Mouse (Mus musculus): ENCODE measurements at regions not wholly inside any gene's neighbourhood (a gene's known extent, or its start where the extent isn't known, plus 50 kb on each side); places are given as distances from the start of the nearest gene placed in this dataset.

GRCm38 (mm10) chr9:8443315-8443714, 100.6 kb upstream of the Trpc6 start:
- H3K4me1 ChIP-seq (ENCODE audit: insufficient read depth, low read length) = no peaks in the 10 kb centered on the region
- no peaks in the 10 kb centered on the region for H3K9me3 ChIP-seq (ENCODE audit: low read length)
- no peaks in the 10 kb centered on the region for H3K27me3 ChIP-seq (ENCODE audit: insufficient read depth, low read length)
- no peak overlapping the region for H3K9ac ChIP-seq (replicated peaks; ENCODE audit: low read length)
- H3K36me3 ChIP-seq (ENCODE audit: insufficient read depth, low read length) = no peaks in the 10 kb centered on the region
- ATAC-seq (ENCODE audit: low FRiP score, low TSS enrichment) = no peak
- no peak overlapping the region for H3K4me3 ChIP-seq (ENCODE audit: low read length)
- WGBS = 82% methylated on average over 2 of the region's 2 CpGs
- H3K27ac ChIP-seq (ENCODE audit: low read length) = no peak overlapping the region
- no peak overlapping the region for H3K4me2 ChIP-seq (replicated peaks; ENCODE audit: low read depth, low read length)

- no peaks in the 10 kb centered on the region for H3K27me3 ChIP-seq (ENCODE audit: insufficient read depth, low read length)
- H3K4me2 ChIP-seq (replicated peaks; ENCODE audit: low read depth, low read length) = no peak overlapping the region
- H3K4me3 ChIP-seq (ENCODE audit: low read length) = no peak overlapping the region
- no peaks in the 10 kb centered on the region for H3K4me1 ChIP-seq (ENCODE audit: insufficient read depth, low read length)
- no peaks in the 10 kb centered on the region for H3K36me3 ChIP-seq (ENCODE audit: insufficient read depth, low read length)
- no peak for ATAC-seq (ENCODE audit: low FRiP score, low TSS enrichment)
- H3K9me3 ChIP-seq (ENCODE audit: low read length) = no peaks in the 10 kb centered on the region
- H3K9ac ChIP-seq (replicated peaks; ENCODE audit: low read length) = no peak overlapping the region
- H3K27ac ChIP-seq (ENCODE audit: low read length) = no peak overlapping the region
These were observed 92.5 kb upstream of the Trpc6 start for GRCm38 (mm10) chr9:8451471-8451870.

GRCm38 (mm10) chr9:8453591-8453990, 90.4 kb upstream of the Trpc6 start:
- Histone ChIP-seq H3K36me3 (ENCODE audit: insufficient read depth, low read length) (no peaks in the 10 kb centered on the region), H3K9ac (replicated peaks; ENCODE audit: low read length) (no peak overlapping the region), H3K4me3 (ENCODE audit: low read length) (no peak overlapping the region), H3K4me1 (ENCODE audit: insufficient read depth, low read length) (no peaks in the 10 kb centered on the region), H3K4me2 (replicated peaks; ENCODE audit: low read depth, low read length) (no peak overlapping the region), H3K27me3 (ENCODE audit: insufficient read depth, low read length) (no peaks in the 10 kb centered on the region), H3K27ac (ENCODE audit: low read length) (no peak overlapping the region), H3K9me3 (ENCODE audit: low read length) (no peaks in the 10 kb centered on the region)
- no peak for ATAC-seq (ENCODE audit: low FRiP score, low TSS enrichment)

- no peaks in the 10 kb centered on the region for H3K36me3 ChIP-seq (ENCODE audit: insufficient read depth, low read length)
- H3K9me3 ChIP-seq (ENCODE audit: low read length) = no peaks in the 10 kb centered on the region
- H3K27ac ChIP-seq (ENCODE audit: low read length) = no peak overlapping the region
- no peaks in the 10 kb centered on the region for H3K27me3 ChIP-seq (ENCODE audit: insufficient read depth, low read length)
- no peak overlapping the region for H3K4me3 ChIP-seq (ENCODE audit: low read length)
- peak; percentile 93; the same call in 1 of the 2 replicates for ATAC-seq (ENCODE audit: low FRiP score, low TSS enrichment)
- H3K9ac ChIP-seq (replicated peaks; ENCODE audit: low read length) = no peak overlapping the region
- no peak overlapping the region for H3K4me2 ChIP-seq (replicated peaks; ENCODE audit: low read depth, low read length)
- H3K4me1 ChIP-seq (ENCODE audit: insufficient read depth, low read length) = no peaks in the 10 kb centered on the region
These were observed 89.4 kb upstream of the Trpc6 start for GRCm38 (mm10) chr9:8454557-8454956.

- 28% methylated on average over 1 of the region's 1 CpGs for WGBS
These were observed 84.8 kb upstream of the Trpc6 start for GRCm38 (mm10) chr9:8459084-8459571.

GRCm38 (mm10) chr9:8461737-8462136, 82.2 kb upstream of the Trpc6 start:
- H3K4me2 ChIP-seq (replicated peaks; ENCODE audit: low read depth, low read length) = no peak overlapping the region
- H3K27me3 ChIP-seq (ENCODE audit: insufficient read depth, low read length) = no peaks in the 10 kb centered on the region
- H3K4me3 ChIP-seq (ENCODE audit: low read length) = no peak overlapping the region
- H3K9ac ChIP-seq (replicated peaks; ENCODE audit: low read length) = no peak overlapping the region
- no peaks in the 10 kb centered on the region for H3K9me3 ChIP-seq (ENCODE audit: low read length)
- no peak for ATAC-seq (ENCODE audit: low FRiP score, low TSS enrichment)
- no peak overlapping the region for H3K27ac ChIP-seq (ENCODE audit: low read length)
- no peaks in the 10 kb centered on the region for H3K4me1 ChIP-seq (ENCODE audit: insufficient read depth, low read length)
- no peaks in the 10 kb centered on the region for H3K36me3 ChIP-seq (ENCODE audit: insufficient read depth, low read length)

More at GRCm38 (mm10) chr9:8459084-8459571, 84.8 kb upstream of the Trpc6 start:
- Histone ChIP-seq H3K4me1 (ENCODE audit: insufficient read depth, low read length) (no peaks in the 10 kb centered on the region), H3K4me3 (ENCODE audit: low read length) (no peak overlapping the region), H3K9me3 (ENCODE audit: low read length) (no peaks in the 10 kb centered on the region), H3K27me3 (ENCODE audit: insufficient read depth, low read length) (no peaks in the 10 kb centered on the region), H3K4me2 (replicated peaks; ENCODE audit: low read depth, low read length) (no peak overlapping the region), H3K27ac (ENCODE audit: low read length) (no peak overlapping the region), H3K9ac (replicated peaks; ENCODE audit: low read length) (no peak overlapping the region), H3K36me3 (ENCODE audit: insufficient read depth, low read length) (no peaks in the 10 kb centered on the region)
- no peak for ATAC-seq (ENCODE audit: low FRiP score, low TSS enrichment)

- H3K4me3 ChIP-seq (ENCODE audit: low read length) = no peak overlapping the region
- WGBS = 71% methylated on average over 5 of the region's 5 CpGs
- H3K4me1 ChIP-seq (ENCODE audit: insufficient read depth, low read length) = no peaks in the 10 kb centered on the region
- no peak overlapping the region for H3K27ac ChIP-seq (ENCODE audit: low read length)
- no peaks in the 10 kb centered on the region for H3K36me3 ChIP-seq (ENCODE audit: insufficient read depth, low read length)
- H3K9me3 ChIP-seq (ENCODE audit: low read length) = no peaks in the 10 kb centered on the region
- ATAC-seq (ENCODE audit: low FRiP score, low TSS enrichment) = no peak
- no peaks in the 10 kb centered on the region for H3K27me3 ChIP-seq (ENCODE audit: insufficient read depth, low read length)
- no peak overlapping the region for H3K9ac ChIP-seq (replicated peaks; ENCODE audit: low read length)
- H3K4me2 ChIP-seq (replicated peaks; ENCODE audit: low read depth, low read length) = no peak overlapping the region
These were observed 81.1 kb upstream of the Trpc6 start for GRCm38 (mm10) chr9:8462881-8463280.

- H3K4me3 ChIP-seq (ENCODE audit: low read length) = no peak overlapping the region
- WGBS = 80% methylated on average over 3 of the region's 3 CpGs
- no peak overlapping the region for H3K27ac ChIP-seq (ENCODE audit: low read length)
- no peaks in the 10 kb centered on the region for H3K9me3 ChIP-seq (ENCODE audit: low read length)
- no peak overlapping the region for H3K4me2 ChIP-seq (replicated peaks; ENCODE audit: low read depth, low read length)
- H3K36me3 ChIP-seq (ENCODE audit: insufficient read depth, low read length) = no peaks in the 10 kb centered on the region
- 0 out of 2 replicates have a peak, but pooled peaks cover 3% of the 10 kb centered on the region for H3K4me1 ChIP-seq (ENCODE audit: insufficient read depth, low read length)
- ATAC-seq (ENCODE audit: low FRiP score, low TSS enrichment) = no peak
- no peaks in the 10 kb centered on the region for H3K27me3 ChIP-seq (ENCODE audit: insufficient read depth, low read length)
- H3K9ac ChIP-seq (replicated peaks; ENCODE audit: low read length) = no peak overlapping the region
These were observed 57.4 kb upstream of the Trpc6 start for GRCm38 (mm10) chr9:8486525-8486924.

- no peak overlapping the region for H3K4me3 ChIP-seq (ENCODE audit: low read length)
- H3K4me2 ChIP-seq (replicated peaks; ENCODE audit: low read depth, low read length) = peak overlapping the region; percentile 29
- no peak overlapping the region for H3K9ac ChIP-seq (replicated peaks; ENCODE audit: low read length)
- H3K36me3 ChIP-seq (ENCODE audit: insufficient read depth, low read length) = no peaks in the 10 kb centered on the region
- H3K27ac ChIP-seq (ENCODE audit: low read length) = peak overlapping the region; percentile 50; the same call in 1 of the 2 replicates
- H3K9me3 ChIP-seq (ENCODE audit: low read length) = no peaks in the 10 kb centered on the region
- peak; percentile 86; the same call in 1 of the 2 replicates for ATAC-seq (ENCODE audit: low FRiP score, low TSS enrichment)
- H3K27me3 ChIP-seq (ENCODE audit: insufficient read depth, low read length) = no peaks in the 10 kb centered on the region
- H3K4me1 ChIP-seq (ENCODE audit: insufficient read depth, low read length) = 0 out of 2 replicates have a peak, but pooled peaks cover 3% of the 10 kb centered on the region
- WGBS = 21% methylated on average over 5 of the region's 5 CpGs
These were observed 56.1 kb upstream of the Trpc6 start for GRCm38 (mm10) chr9:8487821-8488220.
